ENCODE assay signal across 8 mouse cellular contexts in genomic region chr8:110630571-110631071, GRCm38 (mm10). TPM values are rescaled to one million over a fixed set of nuclear protein-coding genes. Genes with fewer than 3 reads are reported as not detected.
DNase-seq lines count a peak whose midpoint lies in the region; ATAC-seq and TF ChIP-seq lines count a peak whose summit lies in the region.

No protein-coding gene starts in this region.

- H3K27ac ChIP-seq in forebrain, embryonic 14.5 days (ENCODE audit: low read depth, low read length): no peak overlapping the region
- no peak overlapping the region for H3K27ac ChIP-seq in forebrain, embryonic 13.5 days
- H3K27ac ChIP-seq in midbrain, embryonic 15.5 days: no peak overlapping the region

- H3K9ac ChIP-seq in forebrain, embryonic 14.5 days (ENCODE audit: low read length): no peak overlapping the region
- no peak overlapping the region for H3K9ac ChIP-seq in forebrain, embryonic 13.5 days
- H3K9ac ChIP-seq in midbrain, embryonic 15.5 days: no peak overlapping the region

- peaks cover 22% of the 10 kb centered on the region for H3K79me3 ChIP-seq in C2C12 (ENCODE audit: low read depth)

- intact Hi-C loops in left cerebral cortex, postnatal 4 days (cut with DNase I): no loop called here

- H3K9me3 ChIP-seq in forebrain, embryonic 14.5 days (replicated peaks; ENCODE audit: control insufficient read depth, low read length): no peaks in the 10 kb centered on the region
- H3K9me3 ChIP-seq in forebrain, embryonic 13.5 days (replicated peaks): no peaks in the 10 kb centered on the region
- no peaks in the 10 kb centered on the region for H3K9me3 ChIP-seq in midbrain, embryonic 15.5 days

- H3K27me3 ChIP-seq in forebrain, embryonic 14.5 days (replicated peaks; ENCODE audit: control insufficient read depth, insufficient read depth, low read length): no peaks in the 10 kb centered on the region
- H3K27me3 ChIP-seq in forebrain, embryonic 13.5 days: no peaks in the 10 kb centered on the region
- no peaks in the 10 kb centered on the region for H3K27me3 ChIP-seq in C2C12 (ENCODE audit: control insufficient read depth, insufficient read depth, insufficient read length)
- H3K27me3 ChIP-seq in midbrain, embryonic 15.5 days (replicated peaks): no peaks in the 10 kb centered on the region

- TF ChIP-seq CTCF in C2C12 (IDR thresholded peaks at IDR 0.05; ENCODE audit: control insufficient read depth, insufficient read depth, insufficient read length): no peak

- H3ac ChIP-seq in C2C12 (ENCODE audit: control insufficient read depth, insufficient read length, low read depth): peak overlapping the region; percentile 70

- peaks cover 47% of the 10 kb centered on the region for H3K79me2 ChIP-seq in C2C12 (ENCODE audit: control insufficient read depth, insufficient read depth)

- peaks cover 36% of the 10 kb centered on the region for H3K36me3 ChIP-seq in forebrain, embryonic 14.5 days (ENCODE audit: control insufficient read depth, insufficient read depth, low read length)
- peaks cover 36% of the 10 kb centered on the region for H3K36me3 ChIP-seq in forebrain, embryonic 13.5 days (ENCODE audit: poor library complexity, severe bottlenecking)
- H3K36me3 ChIP-seq in C2C12 (ENCODE audit: control insufficient read depth, insufficient read depth): peaks cover 23% of the 10 kb centered on the region
- H3K36me3 ChIP-seq in midbrain, embryonic 15.5 days (replicated peaks): peaks cover 29% of the 10 kb centered on the region

- ATAC-seq in forebrain, embryonic 14.5 days: no peak
- ATAC-seq in forebrain, embryonic 13.5 days: no peak
- no peak for ATAC-seq in midbrain, embryonic 15.5 days (replicated peaks)

- no peak overlapping the region for H3K4me3 ChIP-seq in forebrain, embryonic 14.5 days (ENCODE audit: low read depth, low read length)
- no peak overlapping the region for H3K4me3 ChIP-seq in forebrain, embryonic 13.5 days
- peak overlapping the region; percentile 12 for H3K4me3 ChIP-seq in C2C12 (ENCODE audit: insufficient read depth, poor library complexity, severe bottlenecking)
- no peak overlapping the region for H3K4me3 ChIP-seq in midbrain, embryonic 15.5 days

- no peak overlapping the region for H3K4me2 ChIP-seq in forebrain, embryonic 14.5 days (ENCODE audit: low read length)
- H3K4me2 ChIP-seq in forebrain, embryonic 13.5 days: no peak overlapping the region
- no peak overlapping the region for H3K4me2 ChIP-seq in midbrain, embryonic 15.5 days

- DNase-seq in forebrain, embryonic 14.5 days (ENCODE audit: low spot score): peak; percentile 32
- DNase-seq in fat pad, adult 2 months (ENCODE audit: extremely low read depth, low read depth, low spot score): peak; percentile 31
- peak; percentile 77 for DNase-seq in heart, postnatal 4 days
- DNase-seq in left cerebral cortex, postnatal 4 days: peak; percentile 58
- peak; percentile 47 for DNase-seq in right cerebral cortex, postnatal 4 days

- 80% methylated on average over 8 of the region's 8 CpGs for WGBS in forebrain, embryonic 14.5 days
- 92% methylated on average over 8 of the region's 8 CpGs for WGBS in forebrain, embryonic 13.5 days
- 82% methylated on average over 8 of the region's 8 CpGs for WGBS in midbrain, embryonic 15.5 days

- no peaks in the 10 kb centered on the region for H3K4me1 ChIP-seq in forebrain, embryonic 14.5 days (ENCODE audit: control insufficient read depth, insufficient read depth, low read length)
- no peaks in the 10 kb centered on the region; the same call in 1 of the 2 replicates for H3K4me1 ChIP-seq in forebrain, embryonic 13.5 days
- peaks cover 7% of the 10 kb centered on the region; the same call in 1 of the 2 replicates for H3K4me1 ChIP-seq in midbrain, embryonic 15.5 days

TF ChIP-seq in C2C12, 6 proteins besides CTCF, POLR2A, EP300 and RAD21:
- peak; percentile 31 for TF ChIP-seq MYOD1 (IDR thresholded peaks at IDR 0.05; ENCODE audit: control insufficient read depth, insufficient read length, low read depth)
- TF ChIP-seq MAX (IDR thresholded peaks at IDR 0.05): peak; percentile 44
- TF ChIP-seq CEBPB (IDR thresholded peaks at IDR 0.05; ENCODE audit: low read depth): no peak

RNA-seq across cellular contexts. Expression of gene Vac14, which starts 12.2 kb away (rescaled TPM):
- 25.8 and 27.1 TPM in 2 replicates for polyA plus RNA-seq in forebrain, embryonic 14.5 days (2014; fragmentation: Nextera tagmentation; extraction: Ambion mirVana)
- 20.3 and 24.4 TPM in 2 replicates for polyA plus RNA-seq in forebrain, embryonic 13.5 days (2015; fragmentation: Nextera tagmentation; extraction: Ambion mirVana)
- 22.2 TPM for polyA plus RNA-seq in C2C12 (2012; fragmentation: generic; extraction: Trizol)
- total RNA-seq in heart, postnatal 4 days (2021): 10 to 100 TPM; 26.7 to 28.1 TPM
- 10 to 100 TPM; 47.3 to 49.0 TPM for total RNA-seq in left cerebral cortex, postnatal 4 days (2021)
- polyA plus RNA-seq in midbrain, embryonic 15.5 days (2015; fragmentation: Nextera tagmentation; extraction: Ambion mirVana): 32.0 and 32.7 TPM in 2 replicates
